Mouse (Mus musculus): ENCODE data around the gene Mboat2.

The Mboat2 gene

GRCm38 (mm10) chr12:24955137-24955536 is 124.5 kb downstream of the Mboat2 start:
- DNase-seq, result no peak

- no peak for DNase-seq
These were observed 127.8 kb downstream of the Mboat2 start for GRCm38 (mm10) chr12:24958526-24958925.

GRCm38 (mm10) chr12:24961821-24962220 is 131.1 kb downstream of the Mboat2 start:
- DNase-seq, result no peak

GRCm38 (mm10) chr12:24962362-24962967 is 131.8 kb downstream of the Mboat2 start:
- DNase-seq, result no peak

GRCm38 (mm10) chr12:24963393-24964022 is 132.8 kb downstream of the Mboat2 start:
- no peak for DNase-seq

- DNase-seq, result no peak
These were observed 134.7 kb downstream of the Mboat2 start for GRCm38 (mm10) chr12:24965406-24965805.

GRCm38 (mm10) chr12:24966046-24966445 is 135.4 kb downstream of the Mboat2 start:
- DNase-seq, result no peak

GRCm38 (mm10) chr12:24971490-24972200 is 141.0 kb downstream of the Mboat2 start:
- no peak for DNase-seq

GRCm38 (mm10) chr12:24972371-24973350 is 142.0 kb downstream of the Mboat2 start:
- no peak for DNase-seq

- no peak for DNase-seq
These were observed 142.9 kb downstream of the Mboat2 start for GRCm38 (mm10) chr12:24973586-24973985.

GRCm38 (mm10) chr12:24974446-24975114 is 143.9 kb downstream of the Mboat2 start, which contains the start of gene Kidins220:
Kidins220 (plus strand) TSS chr12:24974925.
- DNase-seq, result peak; percentile 87 to 90

- peak in 1 of 2 experiments; percentile 38 for DNase-seq
These were observed 144.5 kb downstream of the Mboat2 start for GRCm38 (mm10) chr12:24975115-24975733.

- DNase-seq, result no peak
These were observed 154.5 kb downstream of the Mboat2 start for GRCm38 (mm10) chr12:24985226-24985625.

GRCm38 (mm10) chr12:24995350-24995749 is 164.7 kb downstream of the Mboat2 start:
- no peak for DNase-seq

- no peak for DNase-seq
These were observed 174.7 kb downstream of the Mboat2 start for GRCm38 (mm10) chr12:25005350-25005749.

GRCm38 (mm10) chr12:25009957-25010356 is 179.3 kb downstream of the Mboat2 start:
- no peak for DNase-seq

GRCm38 (mm10) chr12:25010416-25010815 is 179.7 kb downstream of the Mboat2 start:
- DNase-seq, result peak in 1 of 2 experiments; percentile 45

- DNase-seq, result peak; percentile 13 to 27
These were observed 181.2 kb downstream of the Mboat2 start for GRCm38 (mm10) chr12:25011733-25012367.

- DNase-seq, result peak; percentile 8 to 48
These were observed 182.2 kb downstream of the Mboat2 start for GRCm38 (mm10) chr12:25012555-25013540.
